Mouse (Mus musculus): ENCODE measurements around the gene Minos1. TPM values are rescaled to one million over a fixed set of nuclear protein-coding genes. Genes with fewer than 3 reads are reported as not detected.
A peak's percentile ranks its signal among the peaks of the same experiment; 100 is the strongest.

The Minos1 gene
- polyA plus RNA-seq, 1 experiment, result 186 TPM

DNA sequence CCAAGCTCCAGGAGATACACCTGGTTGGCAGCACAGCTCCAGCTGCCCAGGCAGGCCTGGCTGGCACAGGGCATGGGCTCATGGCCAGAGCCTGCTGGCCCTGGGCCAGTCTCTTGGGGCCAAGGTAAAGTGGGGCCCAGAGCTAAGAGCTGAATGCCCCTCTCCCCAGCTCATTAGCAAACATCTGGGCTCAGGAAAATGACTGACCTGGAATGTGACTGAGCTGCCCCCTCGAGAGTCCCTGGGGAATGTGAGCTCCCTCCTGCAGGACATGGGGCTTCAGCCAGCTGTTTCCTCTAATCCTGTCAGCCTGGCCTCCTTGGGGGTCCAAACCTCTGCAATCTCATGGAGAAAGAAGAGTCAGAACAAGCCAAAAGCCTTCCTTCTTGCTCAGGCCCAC is 35.5 kb downstream of the Minos1 start:
- no peak for DNase-seq (ENCODE audit: low spot score)

DNA sequence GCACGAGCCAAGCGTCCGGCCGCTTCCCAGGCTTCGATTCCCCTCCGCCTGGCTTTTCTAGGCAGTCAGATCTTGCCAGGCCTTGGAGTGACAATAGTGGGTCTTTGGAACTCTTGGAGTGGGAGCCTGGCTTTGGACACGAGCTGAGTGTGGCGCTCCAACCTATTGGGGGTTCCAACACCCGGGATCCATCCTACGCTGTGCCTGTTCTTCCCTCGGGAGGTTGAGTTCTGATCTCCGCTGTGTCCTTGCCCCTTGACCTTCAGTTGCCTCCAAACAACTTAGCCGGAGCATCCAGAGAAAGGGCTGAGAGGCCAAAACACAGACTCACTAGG is 37.8 kb downstream of the Minos1 start:
- DNase-seq (ENCODE audit: low spot score), result no peak

DNA sequence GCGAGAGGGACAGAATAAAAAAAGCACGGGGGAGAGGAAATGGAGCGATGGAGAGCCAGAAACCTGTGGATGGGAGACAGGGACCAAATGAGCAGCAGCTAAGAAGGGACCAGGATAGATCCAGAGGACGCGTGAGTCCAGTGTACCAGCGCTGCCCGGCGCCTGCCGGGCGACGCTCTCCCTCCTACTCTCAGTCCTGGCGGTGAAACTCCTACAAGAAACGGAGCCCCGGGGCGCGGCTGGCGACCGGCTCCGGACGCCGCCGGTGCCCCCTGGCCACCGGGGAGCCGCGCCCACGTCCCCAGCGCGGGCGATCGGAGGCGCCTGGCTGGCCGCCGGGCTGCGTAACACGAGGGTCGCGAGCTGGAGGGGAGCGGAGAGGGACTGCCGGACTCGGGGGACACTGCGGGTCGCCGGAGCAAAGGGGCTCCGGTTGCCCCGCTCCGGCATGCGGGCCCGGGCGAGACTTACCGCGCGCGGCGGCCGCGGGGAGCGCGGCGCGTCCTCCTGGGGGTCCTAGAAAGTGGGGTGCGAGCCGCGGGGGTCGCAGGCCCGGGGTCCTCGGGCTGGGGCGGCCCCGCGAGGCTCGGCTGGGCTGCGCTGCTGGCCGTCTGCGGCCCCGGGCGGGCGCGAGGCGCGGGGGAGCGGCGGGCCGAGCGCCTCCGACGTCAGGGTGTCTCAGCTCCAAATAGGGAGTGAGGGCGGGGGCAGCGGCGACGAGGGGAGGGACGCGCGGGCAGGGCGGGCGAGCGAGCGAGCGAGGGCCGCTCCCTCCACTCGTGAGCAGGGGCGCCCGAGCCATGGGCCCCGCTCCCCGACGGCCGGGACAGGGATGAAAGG is 38.3 kb downstream of the Minos1 start, which contains the start of gene Nbl1:
Gene Nbl1 (minus strand): TSS at position 638 of the 840 bp plus-strand sequence.
- DNase-seq (ENCODE audit: low spot score), result peak; percentile 63

DNA sequence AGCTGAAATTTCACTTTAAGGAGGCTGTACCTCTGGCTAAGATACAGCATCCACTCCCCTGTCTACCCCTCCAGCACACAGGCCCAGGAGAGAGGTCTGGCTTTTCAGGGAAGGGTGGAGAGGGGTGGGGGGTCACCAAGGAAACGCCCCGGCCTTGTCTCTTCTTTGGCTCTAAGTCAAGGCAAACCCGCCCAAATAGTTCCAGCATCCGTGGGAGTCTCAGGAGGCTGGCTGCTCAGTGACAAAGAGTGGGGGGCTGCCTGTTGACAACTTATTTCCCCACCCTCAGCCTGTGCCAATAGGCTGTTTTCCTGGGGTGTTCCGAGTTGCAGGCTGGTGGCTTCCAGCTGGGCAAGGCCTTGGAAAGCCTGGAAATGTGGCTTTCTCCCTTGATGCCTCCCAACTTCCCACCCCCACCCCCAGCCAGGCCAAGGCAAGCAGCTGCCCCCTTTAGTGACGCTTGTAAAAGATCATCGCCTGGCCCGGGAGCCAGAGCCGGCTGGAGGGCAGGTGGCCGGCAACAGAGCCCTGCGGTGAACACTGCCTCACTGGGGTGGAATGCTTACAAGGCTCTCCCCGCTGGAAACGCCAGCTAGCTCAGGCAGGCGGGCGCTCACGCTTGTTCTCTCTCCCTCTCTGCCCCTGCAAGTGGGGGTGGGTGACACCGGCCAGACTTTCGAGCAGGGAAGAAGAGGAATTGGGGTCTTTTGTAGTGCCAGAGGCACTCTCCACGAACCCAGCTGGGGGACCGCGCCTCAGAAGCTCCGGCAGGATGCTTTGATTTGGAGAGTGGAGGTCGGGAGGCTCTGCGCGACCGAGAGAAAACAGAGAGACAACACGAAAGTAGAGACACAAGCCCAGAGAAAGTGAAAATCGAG is 39.2 kb downstream of the Minos1 start:
- DNase-seq (ENCODE audit: low spot score), result no peak

DNA sequence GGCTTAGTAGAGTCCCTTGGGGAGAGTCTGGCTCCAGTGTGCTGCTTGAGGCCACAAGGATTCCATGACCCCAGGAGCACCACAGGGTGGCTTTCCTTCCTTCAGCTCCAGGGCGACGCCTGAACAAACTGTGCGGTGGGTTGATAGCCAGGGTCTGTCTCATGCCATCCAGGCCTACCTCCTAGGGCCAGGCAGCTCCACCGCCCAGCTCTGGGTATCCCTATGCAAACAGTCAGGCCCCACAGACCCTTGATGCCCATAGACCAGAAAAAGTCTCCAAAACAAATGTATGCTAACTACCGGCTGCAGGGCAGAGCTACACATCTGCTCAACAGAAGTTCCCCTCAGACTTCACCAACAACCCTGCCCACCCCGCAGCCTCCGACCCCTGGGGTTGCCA is 39.8 kb downstream of the Minos1 start:
- no peak for DNase-seq (ENCODE audit: low spot score)

DNA sequence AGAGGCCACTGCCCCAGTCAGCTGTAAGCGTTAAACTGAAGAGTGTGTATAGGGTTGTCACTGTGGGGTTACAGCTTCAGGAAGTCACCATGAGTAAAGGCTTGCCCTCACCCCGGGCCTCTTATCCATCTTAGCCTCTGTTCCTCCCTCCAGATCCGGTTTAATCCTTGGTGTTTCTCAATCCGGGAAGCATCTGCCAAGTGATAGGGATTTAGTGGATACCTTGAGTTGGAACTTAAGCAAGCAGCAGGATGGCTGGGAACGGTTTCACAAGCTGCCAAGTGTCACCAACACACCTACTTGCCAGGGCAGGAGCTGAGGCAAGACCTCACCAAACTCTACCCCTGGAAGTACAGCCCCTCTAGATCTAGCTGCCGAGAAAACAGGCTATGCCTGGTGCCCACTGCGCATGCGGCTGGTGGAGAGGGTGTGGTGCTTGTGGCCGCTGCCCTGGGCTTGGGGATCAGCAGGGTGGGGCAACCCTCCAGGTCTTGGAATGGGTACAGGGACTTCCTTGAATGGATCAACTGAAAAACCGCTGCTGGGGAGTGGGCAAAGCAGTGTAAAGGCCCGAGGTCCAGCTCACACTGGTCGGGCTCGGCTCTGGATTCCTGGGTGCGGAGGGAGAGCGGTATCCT is 40.5 kb downstream of the Minos1 start:
- DNase-seq (ENCODE audit: low spot score), result no peak

DNA sequence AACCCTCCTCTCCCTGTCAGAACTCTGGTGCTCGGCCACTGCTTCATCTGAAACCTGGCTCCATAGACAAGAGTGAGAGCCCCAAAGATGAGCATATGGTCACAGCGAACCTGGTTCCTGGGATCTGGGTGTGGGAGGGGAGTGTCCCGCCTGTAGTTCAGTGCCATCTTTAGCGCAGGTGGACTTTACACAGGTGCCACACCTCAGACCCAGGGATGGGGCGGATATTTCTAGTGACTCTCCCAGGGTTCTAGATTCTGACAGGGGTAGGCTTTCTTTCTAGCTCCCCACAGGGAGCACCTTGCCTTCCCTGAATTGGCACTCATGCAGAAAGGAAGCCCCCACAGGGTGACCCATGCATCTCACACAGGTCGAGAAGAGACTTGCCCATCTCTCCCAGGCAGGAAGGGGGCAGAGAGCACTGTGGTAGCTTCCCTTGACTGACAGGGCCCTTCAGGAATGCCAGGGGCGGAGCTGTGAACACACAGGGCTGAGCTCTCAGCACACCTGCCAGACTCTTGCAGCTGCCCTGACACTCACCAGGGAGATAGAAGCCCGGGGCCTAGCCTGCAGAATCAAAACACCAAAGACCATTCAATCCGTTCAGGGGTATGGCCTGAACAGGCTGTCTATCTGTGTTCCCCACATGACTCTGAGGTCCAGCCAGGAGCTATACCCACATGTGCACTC is 41.8 kb downstream of the Minos1 start:
- DNase-seq (ENCODE audit: low spot score), result no peak

DNA sequence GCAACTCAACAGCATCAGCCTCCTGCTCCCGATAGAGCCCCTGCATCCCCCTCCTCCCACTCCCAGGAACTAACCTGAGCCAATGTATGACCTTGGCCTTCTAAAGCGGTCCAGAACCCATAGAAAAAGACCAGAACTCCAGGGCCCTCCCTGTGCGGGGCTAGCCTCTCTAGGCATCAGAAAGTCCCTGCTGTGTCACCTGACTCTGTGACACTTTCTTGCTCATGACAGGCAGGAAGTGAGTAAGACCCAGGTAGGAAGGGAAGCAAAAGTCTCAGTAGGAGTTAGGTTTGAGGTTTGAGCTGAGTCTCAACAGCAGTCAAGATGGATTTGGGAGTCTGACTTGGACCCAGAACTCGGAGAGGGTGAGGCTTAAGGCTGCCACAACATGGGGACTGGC is 43.9 kb downstream of the Minos1 start:
- no peak for DNase-seq (ENCODE audit: low spot score)

DNA sequence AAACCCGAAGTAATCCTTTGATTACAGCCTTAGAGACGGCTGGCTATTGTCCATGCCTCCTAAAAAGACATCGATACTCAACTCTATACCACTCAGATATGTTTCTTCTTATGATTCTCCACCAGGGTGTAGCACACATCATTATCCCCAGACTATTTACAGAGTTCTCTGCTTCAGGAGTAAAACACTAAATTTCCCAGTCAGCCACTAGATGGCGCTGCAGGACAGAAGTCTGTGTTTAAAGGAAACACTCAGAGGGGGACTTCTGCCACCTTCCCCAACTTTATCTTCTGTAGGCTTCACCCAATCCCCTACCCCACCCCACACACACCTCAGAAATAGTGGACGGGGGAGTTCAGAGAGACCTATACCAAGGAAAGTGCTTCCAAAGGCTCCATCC is 44.9 kb downstream of the Minos1 start:
- no peak for DNase-seq (ENCODE audit: low spot score)

DNA sequence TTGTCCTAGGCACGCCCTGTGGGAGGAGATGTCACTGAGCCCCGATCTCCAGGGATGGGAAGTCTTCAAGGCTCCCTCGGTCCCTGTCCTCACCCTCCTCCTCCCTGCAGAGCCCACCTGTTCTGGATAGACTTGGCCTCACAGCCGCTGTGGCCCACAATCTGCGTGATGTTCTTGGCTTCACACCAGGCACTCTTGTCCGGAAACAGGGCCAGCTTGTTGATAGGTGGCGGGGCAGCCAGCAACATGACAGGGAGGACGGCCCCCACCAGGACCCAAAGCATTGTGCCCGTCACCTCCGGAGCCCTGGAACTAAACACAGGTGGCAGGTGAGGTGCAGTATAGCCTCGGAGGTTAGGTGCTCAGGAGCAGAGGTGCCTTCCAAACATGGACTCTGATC is 45.6 kb downstream of the Minos1 start:
- DNase-seq (ENCODE audit: low spot score), result no peak

DNA sequence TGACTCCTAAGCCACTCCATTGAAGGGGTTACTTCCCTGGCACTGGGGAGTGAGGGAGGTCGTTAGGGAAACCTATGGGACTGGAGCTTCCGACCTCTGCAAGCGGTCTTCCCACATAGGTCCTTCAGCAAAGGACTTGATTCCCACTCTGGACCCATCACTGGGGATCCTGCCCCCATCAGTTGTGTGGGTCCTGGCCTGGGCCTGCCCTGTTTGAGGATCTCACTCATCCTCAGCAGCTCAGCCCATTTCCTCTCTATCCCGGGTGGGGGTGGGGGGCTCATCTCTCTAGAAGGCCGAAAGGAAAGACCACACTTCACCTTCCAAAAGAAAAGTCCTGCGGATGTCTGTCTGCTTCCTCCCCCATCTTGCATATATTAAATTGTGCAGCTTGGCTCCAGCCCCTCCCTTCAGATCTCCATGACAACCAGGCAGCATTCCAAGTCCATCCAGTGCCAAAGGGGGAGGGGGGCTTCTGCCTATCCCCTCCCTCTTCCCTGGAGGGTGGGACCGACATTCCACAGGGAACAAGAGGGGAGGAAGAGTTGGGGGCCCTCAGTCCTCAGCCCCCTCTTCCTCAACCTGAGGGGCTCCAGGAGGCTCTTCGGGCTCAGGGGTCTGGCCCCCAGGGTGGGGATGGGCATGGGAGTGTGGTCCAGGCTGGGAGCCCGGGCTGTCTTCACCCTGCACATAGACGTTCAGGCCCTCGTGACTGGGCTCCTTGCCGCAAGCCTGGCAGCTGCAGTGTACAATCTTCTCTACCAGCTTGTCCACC is 47.9 kb downstream of the Minos1 start:
- DNase-seq (ENCODE audit: low spot score), result no peak

DNA sequence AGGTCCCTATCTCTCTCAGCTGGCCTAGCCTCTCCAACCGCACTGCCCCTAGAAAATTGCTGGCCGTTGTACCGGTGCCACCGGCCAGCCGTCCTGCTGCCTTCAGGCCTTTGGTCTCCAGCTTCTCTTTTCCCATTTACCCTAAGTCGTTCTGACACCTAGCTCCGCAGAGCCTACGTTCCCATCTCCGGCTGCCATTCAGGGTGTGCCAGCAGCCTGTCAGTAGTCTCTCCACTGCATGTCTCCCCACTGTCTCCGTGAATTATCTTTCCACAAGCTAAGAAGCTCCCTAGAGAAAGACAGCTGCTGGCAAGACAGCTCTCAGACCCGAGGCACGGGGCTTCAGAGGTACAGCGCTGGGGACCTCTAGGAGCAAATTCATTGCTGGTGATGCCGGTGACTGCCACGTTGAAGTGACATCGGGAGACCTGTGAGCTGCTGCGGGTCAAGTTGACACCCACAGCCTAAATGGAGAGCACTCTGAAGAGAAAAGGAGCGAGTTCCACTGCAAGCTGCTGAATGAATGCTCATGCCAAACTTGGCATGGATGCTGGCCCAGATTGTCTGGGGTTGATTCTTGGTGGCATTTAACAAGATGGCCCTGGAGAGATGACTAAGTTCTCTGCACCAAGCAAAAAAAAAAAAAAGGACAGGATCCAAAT is 49.5 kb downstream of the Minos1 start:
- no peak for DNase-seq (ENCODE audit: low spot score)

DNA sequence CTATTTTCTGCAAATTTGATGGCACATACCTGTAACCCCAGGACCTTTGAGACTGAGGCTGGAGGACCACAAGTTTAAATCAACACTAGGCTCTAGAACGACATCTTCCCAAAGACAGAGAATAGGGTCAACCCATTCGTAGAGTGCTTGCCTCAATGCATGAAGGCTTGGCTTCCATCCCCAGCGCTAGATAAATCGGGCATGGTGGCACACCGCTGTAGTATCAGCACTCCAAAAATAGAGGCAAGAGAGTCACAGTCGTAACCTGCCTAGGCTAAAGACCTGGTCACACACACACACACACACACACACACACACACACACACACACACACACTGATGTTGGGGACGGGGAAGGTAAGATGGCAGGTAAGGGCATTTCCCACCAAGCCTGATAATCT is 50.7 kb downstream of the Minos1 start:
- DNase-seq (ENCODE audit: low spot score), result no peak

DNA sequence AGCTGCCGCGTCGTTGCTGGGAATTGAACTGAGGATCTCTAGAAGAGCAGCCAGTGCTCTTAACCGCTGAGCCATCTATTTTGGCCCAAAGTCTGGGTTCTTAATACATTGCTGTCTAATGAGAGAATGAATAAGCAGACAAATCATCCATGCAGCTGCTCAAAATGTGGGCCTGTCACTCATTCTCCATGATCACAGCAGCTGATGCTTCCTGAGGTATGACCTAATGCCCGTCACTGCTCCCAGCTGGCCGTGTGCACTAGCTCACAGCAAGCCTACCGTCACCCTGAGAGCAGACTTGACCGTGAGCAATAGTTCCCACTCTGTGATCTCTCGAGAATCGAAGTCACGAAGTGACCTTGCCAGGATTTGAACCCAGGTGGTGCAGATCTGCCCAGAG is 51.5 kb downstream of the Minos1 start:
- DNase-seq (ENCODE audit: low spot score), result no peak

DNA sequence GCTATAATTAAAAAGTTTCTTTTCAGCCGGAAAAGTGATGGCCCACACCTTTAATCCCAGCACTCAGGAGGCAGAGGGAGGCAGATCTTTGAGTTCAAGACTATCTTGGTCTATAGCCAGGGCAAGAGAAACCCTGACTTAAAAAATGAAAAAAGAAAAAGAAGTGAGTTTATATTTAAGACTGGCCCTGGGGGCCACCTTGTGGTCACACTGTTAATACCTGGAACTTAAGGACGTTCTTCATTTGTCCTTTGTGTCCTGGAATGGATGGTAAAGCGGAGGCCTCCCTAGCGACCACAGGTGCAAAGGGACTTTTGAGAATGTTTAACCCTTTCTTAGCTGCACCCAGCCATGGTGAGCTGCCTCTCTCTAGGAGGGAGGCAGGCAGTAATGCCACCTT is 52.2 kb downstream of the Minos1 start:
- no peak for DNase-seq (ENCODE audit: low spot score)

DNA sequence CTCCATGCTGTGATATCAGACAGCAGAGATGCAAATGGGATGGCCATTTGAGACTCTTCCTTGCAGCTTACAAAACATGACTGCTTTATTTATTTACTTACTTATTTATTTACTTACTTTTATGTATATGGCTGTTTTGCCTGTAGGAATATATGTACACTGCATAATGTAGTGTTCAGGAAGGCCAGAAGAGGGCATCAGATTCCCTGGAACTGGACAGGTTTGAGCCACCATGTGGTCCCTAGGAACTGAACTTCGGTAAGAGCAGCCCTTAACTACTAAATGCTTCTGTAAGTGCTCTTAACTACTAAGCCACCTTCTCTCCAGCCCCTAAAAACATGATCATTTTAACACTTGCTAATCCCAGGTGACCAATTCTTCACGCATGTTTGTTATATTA is 52.6 kb downstream of the Minos1 start:
- no peak for DNase-seq (ENCODE audit: low spot score)

DNA sequence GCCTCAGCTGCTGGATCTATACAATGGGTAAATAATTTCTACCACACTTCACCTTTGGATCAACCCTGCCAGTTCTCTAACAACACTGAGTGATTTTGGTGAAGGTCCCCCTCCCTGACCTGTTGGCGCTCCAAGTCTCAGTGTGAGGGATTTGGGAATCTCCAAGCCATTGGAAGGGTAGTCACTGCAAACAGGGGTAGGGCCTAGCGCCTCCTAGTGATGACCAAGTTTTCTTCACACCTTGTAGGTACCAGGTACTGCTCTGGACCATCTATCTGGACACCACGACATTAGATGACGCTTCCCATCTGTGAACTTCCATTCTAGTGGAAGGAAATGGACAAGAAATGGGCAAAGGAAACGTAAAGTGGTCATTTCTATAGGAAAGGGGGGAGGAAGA is 55.0 kb downstream of the Minos1 start:
- DNase-seq (ENCODE audit: low spot score), result no peak

DNA sequence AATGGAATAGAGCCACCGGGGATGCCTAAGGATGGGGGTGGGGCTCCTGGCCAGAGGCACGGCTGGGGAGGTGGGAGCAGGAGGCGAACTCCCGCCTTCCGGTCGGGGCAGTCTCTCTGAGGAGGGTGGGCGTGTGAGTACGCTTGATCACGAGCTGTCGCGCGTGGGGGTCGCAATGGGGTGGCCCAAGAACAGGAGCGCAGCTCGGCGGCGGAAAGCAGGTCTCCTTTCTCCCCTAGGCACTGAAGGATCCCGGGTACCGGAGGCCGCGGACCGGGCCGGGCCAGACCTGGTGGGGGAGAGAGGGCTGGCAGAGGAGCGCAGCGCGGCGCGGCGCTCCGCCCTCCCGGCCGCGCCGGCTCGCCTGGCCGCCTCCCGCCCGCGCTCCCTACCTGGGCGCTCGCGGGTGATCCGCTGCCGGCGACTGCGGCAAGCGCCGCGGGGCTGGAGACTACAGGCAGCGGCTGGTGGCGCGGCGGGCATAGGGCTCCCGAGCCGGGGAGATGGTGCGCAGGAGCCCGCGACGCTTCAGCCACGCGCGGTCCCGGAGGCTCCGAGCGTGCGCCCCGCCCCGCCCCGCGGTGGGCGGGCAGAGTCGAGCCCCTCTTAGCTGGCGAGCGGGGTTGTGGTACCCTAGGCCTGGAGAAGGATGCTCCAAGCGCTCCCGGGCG is 55.7 kb downstream of the Minos1 start, which contains the start of gene Htr6:
Gene Htr6 (minus strand): TSS at position 530 of the 671 bp plus-strand sequence.
- DNase-seq (ENCODE audit: low spot score), result no peak

DNA sequence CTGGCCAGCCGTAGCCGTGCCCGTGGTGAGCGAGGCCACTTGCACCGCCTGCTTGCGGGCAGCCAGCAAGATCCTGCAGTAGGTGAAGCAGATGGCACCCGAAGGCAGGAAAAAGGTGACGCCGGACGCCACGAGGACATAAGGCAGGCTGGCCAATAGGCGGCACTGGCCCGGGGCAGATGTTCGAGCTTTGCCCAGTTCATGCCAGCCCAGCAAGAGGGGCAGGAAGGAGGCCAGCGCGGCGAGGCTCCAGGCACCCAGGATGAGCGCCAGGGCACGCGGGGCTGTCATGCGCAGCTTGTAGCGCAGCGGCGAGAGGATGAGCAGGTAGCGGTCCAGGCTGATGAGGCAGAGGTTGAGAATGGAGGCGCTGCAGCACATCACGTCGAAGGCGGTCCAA is 56.9 kb downstream of the Minos1 start:
- DNase-seq (ENCODE audit: low spot score), result no peak

DNA sequence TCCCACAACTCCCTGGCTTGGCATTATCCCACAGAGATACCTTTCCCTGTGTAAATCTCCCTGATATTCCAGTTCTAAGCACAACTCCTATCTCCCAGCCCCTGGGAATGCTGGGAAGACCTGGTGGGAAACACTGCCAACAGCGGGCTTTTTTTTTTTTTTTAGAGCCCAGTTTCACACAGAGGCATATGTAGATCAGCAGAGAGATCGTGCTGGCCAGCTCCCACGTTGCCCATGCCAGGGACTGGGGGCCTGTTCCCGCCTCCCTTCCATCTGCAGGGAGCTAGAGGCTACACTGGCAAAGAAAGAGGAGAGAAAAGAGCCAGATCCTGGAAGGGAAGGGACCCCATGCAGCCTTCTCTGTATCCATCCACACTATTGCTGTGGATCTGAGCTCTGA is 62.6 kb downstream of the Minos1 start:
- DNase-seq (ENCODE audit: low spot score), result no peak

Data from urinary bladder, adult 2 months (tissue).